Mouse (Mus musculus) spleen, adult 18-20 months (tissue): Measurements from ENCODE around the gene Pcmt1.
A peak's percentile ranks its signal among the peaks of the same experiment; 100 is the strongest.
"Not testable (repeated sequence)": the region's sequence is repeated elsewhere in the genome, so short reads cannot be mapped to it uniquely, and the experiment has no call there.

ENCODE experiments used
- DNase-seq, 2 experiments: peaks; one replicate each; pipeline ENCODE4 v3.0.0; 2022; ENCODE audit warnings: mixed read lengths in 2 of 2

Gene Pcmt1

DNA sequence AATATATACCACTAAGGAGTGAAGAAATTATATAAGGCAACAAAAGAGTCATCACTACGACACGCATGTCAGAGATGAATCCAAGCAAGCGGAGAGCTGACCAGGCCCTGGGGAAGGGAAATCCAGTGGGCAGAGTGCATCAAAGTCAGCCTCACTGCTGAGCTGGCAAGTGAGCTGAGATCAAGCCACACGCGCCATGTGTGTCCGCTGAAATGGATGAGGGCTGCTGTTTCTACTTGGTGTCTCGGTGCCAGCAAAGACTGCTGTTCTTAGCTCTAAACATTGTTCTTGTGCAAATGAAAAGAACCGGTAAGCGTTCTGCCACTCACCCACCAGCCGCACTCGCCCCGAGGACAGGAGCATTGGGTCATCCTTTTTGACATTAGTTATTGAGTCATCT, 40.6 kb downstream of the Pcmt1 start:
- DNase-seq = no peak

DNA sequence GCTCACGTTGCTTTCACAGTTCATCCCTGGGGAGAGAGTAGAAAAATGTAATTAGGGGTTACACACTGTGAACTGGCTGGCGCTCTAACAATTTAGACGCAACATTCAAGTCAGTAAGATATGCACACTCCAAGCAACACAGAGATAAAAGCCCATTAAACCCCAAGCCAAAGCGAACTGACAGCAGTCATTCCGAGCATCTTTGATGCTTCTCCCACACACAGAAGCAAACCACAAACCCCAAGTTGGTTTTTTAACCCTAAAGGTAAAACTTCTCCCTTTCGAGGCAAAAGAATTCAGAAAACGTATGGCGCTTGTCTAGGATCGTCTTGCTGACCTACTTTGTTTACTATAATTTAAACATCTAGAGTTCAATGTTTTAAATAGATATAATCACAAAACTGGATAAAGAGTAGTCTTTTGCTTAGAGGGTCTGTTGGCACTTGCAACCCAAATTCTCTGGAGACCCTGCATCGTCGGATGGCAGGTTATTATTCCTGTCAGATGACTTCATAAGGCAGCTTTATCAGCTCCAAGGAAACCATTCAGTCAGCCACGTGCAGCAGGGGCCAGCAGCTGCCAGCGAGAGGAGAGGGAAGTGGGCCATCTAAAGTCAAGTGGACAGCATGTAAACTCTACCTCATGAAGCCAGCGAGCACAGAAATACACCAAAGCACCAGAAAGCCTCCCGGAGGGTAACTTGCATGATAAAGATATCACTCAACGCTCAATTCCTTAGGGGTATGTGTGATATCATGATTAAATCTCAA, 49.8 kb downstream of the Pcmt1 start:
- no peak for DNase-seq

DNA sequence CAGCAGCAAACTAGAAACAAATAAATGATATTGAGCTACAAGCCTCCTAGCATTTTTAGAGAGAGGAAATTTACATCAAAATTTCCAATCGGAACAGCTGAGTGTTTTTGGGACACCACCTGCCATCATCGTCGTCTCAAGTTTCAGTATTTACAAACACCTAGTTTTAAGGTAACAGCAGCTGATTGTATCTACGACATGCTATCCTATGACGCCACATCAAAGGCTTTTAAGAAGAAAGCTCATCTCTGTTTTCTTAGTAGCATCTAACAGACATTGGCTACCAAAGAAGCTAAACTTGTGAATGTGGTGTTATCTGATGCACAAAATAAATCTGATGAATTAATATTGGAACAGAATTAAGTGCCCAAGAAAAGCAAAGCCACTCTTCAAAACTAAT, 50.6 kb downstream of the Pcmt1 start:
- DNase-seq = no peak

DNA sequence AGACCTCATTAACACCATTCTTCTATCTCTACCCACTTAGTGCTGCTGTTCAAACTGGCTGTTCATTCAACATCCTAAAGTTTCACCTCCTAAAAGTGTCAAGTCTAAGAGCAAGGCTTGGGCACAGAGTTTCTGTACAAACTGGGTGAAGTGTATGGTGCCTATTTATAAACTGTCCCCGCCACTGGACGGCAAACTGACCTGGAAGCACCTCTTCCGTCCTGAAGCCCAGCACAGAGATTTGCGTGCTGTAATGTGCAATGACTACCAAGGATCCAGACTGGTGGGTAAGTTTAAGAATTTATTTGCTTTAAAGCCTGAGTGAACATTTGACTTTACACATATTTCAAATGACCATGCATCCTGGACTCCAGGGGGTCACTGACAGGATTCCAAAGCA, 51.8 kb downstream of the Pcmt1 start:
- DNase-seq = no peak

DNA sequence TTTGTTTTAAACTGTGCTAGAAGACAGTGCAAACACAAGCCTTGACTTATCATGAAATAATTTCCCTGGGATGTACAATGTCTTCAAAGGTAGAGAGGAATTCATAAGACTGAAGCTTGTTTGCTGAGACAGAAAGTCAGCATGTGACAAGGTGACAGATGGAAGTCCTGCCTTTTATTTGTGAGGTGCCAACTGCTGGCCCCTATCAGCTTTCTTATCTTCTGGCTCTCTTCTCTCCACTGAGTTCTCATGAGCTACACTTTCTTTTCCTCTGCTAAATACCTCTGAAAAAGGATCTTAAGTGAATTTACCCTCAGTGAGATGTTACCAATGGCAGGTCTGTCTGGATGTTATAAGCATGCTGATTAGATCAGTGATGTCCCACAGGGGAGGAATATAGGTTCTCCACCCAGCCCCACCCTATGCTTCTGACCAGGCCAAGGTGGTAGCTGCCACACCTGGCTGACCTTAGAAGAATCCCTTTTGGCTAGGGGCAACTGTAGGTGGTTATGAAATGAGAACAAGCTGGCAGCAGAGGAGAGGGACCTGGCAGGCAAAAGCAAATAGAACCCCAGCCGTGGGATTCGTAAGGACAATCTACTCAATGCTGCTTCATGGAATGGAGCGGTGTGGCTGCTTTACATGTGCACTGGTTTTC, 56.9 kb downstream of the Pcmt1 start:
- no peak for DNase-seq

DNA sequence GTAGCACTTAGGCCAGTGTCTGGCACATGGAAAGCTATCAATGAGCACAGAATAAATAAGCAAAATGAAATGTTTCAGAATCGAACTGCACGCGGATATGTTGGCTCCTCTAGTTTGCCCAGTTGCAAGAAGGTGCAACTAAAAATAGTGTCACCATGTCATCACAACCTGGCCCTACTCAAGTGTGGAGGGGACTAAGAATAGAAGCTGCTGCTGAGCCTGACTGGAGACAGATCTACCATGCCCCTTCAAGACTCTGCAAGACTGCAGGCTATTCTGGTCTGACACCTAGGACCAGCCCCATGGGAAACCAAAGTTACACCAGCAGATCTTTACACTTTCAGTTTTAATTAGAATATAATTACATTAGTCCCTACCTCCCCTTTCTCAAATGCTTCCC, 58.6 kb downstream of the Pcmt1 start:
- DNase-seq = no peak

DNA sequence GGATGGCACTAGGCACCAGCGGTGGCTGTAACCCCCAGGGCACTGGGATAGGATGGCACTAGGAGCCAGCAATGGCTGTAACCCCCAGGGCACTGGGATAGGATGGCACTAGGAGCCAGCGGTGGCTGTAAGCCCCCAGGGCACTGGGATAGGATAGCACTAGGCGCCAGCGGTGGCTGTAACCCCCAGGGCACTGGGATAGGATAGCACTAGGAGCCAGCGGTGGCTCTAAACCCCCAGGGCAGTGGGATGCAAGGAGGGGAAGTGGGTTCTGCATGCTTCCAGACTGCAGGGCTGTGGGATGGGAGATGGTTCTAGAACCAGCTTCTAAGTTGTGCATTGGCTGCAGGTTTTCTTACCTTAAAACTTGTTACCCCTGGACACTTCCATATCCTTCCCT, 60.2 kb downstream of the Pcmt1 start:
- no peak for DNase-seq

DNA sequence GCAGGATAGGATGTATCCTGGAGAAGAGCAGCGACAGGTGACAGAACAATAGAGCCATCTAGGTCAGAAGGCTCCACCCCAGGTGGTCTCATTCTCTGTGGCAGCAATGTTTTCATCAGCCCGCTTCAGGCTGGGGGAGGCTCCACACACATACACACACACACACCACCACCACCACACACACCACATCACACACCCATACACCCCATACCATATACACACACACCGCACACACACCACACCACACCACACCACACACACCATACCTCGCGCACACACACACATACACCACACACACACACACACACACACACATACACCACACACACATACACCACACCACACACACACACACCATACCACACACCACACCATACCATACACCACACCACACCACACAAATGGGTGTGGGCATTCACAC, 61.1 kb downstream of the Pcmt1 start:
- DNase-seq = no peak

DNA sequence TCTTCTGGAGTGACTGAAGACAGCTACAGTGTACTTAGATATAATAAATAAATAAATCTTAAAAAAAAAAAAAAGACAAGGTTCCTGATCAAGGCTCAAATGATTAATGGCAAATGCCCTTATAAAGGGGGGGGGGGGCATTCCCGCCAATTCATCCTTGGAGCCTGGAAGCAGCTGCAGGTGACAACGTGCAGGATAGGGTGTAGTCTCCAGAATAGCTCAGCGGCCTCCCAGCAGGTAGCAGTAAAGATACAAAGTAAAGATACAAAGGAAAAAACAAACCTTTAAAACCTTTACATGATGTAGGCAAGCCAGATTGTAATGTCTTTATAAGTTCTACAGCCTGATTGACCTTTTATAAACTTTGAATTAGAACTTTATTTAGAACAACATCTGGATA, 63.4 kb downstream of the Pcmt1 start:
- DNase-seq = not testable (repeated sequence)

DNA sequence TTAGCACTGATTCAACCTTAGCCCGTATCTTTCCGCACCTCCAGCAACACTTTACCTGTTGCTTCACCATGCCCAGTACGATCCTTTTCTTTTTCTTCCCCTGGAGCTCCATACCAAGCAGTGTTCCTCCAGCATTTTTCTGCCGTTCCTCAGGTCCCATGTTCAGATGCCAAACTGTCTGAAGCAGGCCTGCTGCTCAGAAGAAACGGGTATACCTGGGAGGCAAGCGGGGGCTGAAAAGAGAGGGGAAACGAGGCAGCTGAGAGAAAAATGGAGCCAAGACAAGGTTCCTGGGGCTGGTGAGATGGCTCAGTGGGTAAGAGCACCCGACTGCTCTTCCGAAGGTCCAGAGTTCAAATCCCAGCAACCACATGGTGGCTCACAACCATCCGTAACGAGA, 63.8 kb downstream of the Pcmt1 start:
- not testable (repeated sequence) for DNase-seq

DNA sequence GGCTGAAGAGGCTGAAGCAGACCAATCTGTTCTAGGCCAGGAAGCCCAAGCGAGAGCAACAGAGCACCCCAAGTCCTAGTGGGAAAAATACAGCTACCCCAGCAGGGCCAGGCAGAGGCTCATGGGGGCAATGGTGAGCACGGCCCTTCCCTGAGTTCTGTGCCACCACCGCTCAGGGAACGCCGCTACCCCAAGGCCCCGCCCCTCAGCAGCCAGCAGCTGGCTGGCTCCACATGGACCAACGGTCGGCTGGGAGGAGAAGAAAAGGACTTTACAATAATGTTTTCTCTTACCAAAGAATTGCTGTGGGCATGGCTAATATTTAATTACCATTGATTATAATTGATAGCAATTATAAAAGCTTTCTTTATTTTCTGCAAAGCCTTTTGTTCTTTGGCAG, 66.1 kb downstream of the Pcmt1 start:
- DNase-seq = no peak

DNA sequence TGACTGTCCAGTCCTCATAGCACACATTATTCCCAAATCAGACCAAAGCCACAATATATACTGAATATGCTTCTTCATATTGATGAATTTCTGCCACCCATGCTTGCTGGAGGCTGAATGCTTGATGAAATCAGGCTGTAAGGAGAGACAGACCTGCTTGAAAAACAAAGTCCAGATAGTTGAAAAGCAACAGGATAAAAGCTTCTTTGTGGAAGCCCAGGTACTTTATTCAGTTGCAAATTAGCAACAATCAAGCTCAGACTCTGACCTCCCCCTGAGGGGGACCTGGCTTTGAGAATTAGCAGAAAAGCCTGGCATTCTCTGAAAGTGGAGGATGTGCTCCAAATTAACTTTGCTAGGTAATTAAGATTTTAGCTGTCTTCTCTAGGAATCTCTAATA, 68.7 kb downstream of the Pcmt1 start:
- DNase-seq = not testable (repeated sequence)

DNA sequence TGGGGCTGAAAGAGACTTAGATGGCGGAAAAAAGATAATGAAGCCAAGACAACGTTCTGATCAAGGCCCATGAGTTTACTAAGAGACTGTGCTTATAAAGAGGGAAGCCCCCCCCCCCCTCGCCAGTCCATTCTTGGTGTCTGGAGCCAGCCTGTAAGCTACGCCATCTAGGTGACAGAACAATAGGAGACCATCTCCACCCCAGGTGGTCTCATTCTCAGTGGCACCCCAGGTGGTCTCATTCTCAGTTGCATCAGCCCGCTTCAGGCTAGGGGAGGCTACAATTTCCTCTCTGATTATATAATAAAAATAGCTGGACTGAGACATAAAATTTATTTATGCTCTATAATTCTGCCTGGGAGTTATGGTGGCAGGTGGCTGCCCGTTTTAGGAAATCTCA, 69.3 kb downstream of the Pcmt1 start:
- no peak for DNase-seq

DNA sequence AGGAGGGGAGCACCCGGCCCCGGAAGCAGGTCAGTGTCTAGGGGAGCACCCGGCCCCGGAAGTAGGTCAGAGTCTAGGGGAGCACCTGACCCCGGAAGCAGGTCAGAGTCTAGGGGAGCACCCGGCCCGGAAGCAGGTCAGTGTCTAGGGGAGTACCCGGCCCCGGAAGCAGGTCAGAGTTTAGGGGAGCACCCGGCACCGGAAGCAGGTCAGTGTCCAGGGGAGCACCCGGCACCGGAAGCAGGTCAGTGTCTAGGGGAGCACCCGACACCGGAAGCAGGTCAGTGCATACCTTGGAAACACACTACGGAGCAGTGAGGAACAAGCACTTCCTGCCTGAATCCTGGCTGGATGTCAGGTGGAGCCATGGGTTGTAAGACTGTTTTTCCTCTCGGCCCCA, 72.3 kb downstream of the Pcmt1 start:
- DNase-seq = no peak

DNA sequence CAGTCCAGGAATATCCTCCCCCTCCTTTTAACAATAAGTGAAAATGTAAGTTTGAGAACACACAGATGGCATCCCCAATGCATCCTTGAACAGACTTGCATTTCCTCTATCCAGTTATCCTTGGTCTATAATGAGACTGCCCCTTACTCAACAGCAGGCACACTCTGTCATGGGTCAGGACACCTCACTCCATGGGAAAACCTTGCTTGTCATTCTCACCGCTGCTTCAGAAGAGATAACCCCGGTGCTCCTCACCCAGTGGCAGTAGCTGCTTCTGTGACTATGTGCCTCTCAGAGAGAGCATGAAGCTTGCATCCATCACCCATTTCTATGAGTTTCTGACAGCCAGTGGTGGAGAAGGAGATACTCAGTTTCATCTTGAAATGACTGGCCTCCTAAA, 74.5 kb downstream of the Pcmt1 start:
- DNase-seq = no peak

DNA sequence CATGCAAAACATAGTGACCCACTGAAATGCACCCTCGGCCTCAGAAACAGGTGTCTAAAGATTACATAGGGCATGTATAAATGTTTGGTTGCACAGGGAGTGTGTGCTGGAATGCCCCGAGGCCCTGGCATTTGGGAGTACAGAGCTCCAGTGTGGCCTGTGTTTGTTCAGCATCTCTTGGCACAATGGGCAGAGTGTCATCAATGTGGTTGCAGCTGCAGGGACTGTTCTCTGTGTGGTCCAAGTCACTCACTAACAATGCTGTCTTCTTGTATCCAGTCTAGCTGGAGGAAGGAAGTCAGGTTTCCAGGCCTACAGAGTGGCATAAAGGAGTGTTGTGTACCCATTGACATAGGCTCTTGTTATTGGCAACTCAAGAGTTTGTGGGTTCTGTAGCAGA, 75.8 kb downstream of the Pcmt1 start:
- no peak for DNase-seq

DNA sequence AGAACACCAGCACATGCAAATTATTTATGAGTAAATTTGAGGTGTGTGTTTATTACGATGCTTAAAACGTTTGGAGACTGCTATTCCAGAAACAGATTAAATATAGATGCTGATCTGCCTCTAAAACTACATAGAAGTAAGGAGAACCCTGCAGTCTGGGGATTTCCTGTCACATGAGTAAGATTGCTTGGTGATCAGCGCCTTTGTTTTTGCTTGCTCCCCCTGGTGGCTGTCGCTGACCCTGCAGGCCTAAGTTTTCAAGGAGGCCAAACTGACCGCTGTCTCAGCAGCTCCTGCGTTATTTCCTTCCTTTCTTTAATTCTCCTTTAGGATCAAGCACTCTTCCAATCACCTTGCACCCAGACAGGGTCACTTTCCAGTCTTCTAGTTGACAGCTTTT, 80.3 kb downstream of the Pcmt1 start:
- peak; percentile 59 to 79 for DNase-seq

DNA sequence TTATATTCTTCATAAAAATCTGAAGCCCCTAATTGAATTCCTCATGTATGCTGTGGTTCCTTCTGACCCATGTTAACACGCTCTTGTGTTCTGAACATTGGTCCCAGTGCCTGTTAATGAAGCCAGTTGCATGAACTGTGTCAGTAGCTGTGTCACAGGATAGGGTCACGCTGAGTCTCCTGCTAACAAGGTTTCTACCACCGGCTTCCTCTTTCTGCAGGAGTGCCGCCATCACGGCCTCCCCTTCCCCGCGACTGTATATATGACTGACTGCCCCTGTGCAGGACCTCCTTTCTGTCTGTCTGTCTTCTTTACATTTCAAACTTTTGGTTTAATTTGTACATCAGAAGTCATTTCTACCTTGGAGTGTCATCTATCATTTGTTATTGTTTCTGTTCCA, 82.8 kb downstream of the Pcmt1 start:
- no peak for DNase-seq

DNA sequence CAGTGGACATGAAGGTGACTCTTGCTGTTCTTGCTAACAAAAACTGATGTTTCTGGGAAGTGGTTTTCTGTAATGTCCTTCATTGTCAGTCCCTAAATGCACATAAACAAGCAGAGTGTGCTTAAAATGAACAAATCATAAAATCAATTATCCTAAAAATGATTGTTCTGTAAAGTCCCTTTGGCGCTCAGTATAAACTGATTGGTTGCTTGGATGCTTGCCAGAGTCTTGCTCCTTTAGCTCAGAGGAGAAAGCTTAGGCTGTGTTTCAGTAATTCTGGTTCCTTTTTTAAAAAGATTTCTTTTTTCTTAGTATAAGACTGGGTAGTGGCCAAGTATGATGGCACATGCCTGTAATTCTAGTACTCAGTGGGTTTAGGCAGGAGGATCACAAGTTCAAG, 84.7 kb downstream of the Pcmt1 start:
- DNase-seq = no peak

DNA sequence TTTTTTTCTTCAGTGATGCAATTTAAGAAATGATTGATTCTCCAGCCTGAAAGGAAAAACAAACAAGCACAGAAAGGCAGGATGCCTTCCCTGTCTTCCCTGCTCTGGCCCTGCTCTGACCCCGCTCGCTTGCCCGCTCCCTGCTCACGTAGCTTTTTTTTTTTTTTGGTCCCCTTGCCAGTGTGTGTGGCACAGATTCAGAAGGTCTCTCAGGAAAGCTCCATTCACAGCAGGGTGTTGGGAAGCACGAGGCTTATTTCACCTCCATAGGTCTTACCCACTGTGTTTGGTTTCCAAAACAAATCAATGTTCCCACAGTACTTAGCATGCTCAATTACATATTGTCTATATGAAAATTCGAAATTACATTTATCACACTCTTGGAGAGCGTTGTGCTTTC, 86.1 kb downstream of the Pcmt1 start:
- no peak for DNase-seq

DNA sequence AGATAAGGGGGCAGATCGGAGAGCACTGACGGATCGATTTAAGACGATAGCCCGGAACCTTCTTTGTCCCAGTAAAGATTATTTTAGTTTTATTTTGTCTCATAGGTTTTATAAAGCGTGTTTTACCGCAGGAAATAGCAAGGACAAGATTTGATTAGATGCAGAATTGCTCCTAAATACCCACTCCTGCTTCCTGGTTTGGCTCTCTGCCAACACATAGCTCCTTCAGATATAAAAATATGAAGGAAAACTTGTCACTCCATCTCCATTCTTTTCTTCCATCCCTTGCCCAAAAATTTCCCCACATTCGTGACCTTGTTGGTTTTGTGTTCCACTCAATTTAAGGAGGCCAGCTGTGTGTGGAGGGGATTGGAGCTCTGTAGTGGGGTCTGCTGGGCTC, 90.1 kb downstream of the Pcmt1 start:
- no peak for DNase-seq

DNA sequence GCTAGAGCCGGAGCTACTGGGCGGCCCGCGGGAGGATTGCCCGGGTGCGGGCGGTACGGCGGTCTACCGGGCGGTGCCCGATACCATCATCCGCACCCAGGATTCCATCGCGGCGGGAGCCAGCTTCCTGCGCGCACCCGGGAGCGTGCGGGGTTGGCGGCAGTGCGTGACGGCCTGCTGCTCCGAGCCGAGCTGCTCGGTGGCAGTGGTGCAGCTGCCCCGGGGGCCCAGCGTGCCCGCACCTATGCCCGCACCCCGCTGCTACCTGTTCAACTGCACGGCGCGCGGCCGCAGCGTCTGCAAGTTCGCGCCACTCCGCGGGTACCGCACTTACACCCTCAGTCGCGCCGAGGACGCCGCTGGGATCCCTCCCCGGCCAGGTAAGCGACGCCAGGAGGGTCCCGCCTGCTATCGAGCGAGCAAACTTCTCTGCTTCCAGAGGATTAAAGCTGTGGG, 90.7 kb downstream of the Pcmt1 start:
- DNase-seq = no peak

DNA sequence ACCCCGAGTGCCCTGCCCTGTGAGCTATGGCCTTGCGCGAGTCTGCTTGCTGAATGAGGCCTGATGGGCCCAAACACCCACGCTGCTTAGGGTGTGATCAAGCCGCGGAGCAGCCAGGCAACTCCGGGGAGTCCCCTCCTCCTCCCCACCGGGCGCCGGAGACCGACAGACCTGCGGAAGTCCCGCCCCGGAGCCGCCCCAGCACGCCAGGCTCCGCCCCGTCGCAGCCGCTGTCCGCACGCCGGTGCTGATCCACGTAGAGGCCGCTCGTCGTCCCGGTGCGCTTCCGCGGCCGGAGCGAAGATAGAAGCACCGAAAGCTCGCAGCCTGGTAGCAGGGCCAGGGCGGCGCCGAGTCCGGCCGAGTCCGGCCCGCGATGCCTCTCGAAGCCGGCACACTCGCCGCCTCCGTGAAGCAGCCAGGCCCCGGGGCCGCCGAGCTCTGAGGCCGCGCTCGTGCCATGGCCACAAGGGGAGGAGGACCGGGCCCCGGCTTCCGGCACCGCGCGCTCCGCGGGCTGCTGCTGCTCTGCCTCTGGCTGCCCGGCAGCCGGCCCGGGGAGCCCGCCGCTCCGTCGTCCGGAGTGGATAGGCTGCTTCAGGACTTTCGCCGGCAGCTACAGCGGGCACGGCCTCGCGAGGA, 91.2 kb downstream of the Pcmt1 start, which contains the start of gene Lrp11:
Gene Lrp11 (plus strand): TSS at position 209 of the 642 bp plus-strand sequence.
- peak; percentile 85 to 96 for DNase-seq

DNA sequence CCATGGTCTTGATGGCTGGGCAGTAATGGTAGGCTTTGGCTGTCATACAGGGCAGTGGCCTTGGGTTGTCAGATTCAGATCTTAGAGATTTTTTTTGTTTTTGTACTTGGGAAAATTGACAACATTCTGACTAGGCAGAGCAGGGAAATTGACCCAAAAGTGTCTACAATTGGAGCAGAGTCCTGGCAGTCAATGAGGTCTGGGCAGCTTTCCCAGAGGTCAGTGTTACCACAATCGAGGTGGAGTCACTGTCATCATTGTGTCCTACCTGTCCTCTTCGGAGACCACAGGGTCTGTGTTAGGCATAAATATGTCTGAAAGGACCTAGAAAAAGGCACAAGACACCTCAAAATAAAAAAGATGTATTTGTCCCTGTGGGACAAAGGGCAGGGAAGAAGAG, 94.2 kb downstream of the Pcmt1 start:
- no peak for DNase-seq
